ENCODE assay signal across 18 mouse cellular contexts in the genomic region with DNA sequence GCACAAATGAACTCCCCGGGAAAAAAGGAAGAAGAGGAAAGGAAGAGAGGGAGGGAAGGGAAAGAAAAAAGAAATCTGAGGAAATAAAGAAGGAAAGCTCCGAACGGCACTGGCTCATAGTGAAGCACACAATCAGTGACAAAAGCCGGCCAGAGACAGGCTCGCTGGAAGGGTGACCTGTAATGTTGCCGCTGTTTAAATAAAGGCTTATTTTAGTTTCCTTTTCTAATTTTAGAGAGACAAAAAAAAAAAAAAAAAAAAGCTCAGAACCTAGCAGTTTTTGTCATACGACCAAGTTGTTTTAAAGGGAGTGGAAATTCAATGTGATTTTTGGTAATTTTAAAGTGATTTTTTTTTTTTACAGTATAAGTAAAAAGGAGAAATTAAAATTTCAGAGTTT.
DNase-seq lines count a peak whose midpoint lies in the region; ATAC-seq and TF ChIP-seq lines count a peak whose summit lies in the region.
"Had no signal": no experiment of that assay in that cellular context is flagged by ENCODE, and none has a peak within 500 bp of the region (broad histone marks: within the 10 kb centered on the region; RNA-seq: fewer than 3 reads in every experiment).

No protein-coding gene starts in this region.

- no peak overlapping the region for H3K4me3 ChIP-seq in heart, embryonic 12.5 days
- H3K4me3 ChIP-seq in kidney, adult 2 months (ENCODE audit: insufficient read depth, low read depth, low read length) = peak overlapping the region; percentile 31; the same call in 1 of the 2 replicates
- no peak overlapping the region for H3K4me3 ChIP-seq in CH12.LX (replicated peaks in 1 of 3; ENCODE audit: low read depth in 2 of 3, low read length in 2 of 3, poor library complexity in 1 of 3)
- no peak overlapping the region for H3K4me3 ChIP-seq in embryonic fibroblast, embryonic 13.5 days (ENCODE audit: insufficient read depth, low read length)
- H3K4me3 ChIP-seq: embryonic facial prominence, embryonic 12.5 days; forebrain, embryonic 15.5 days; hindbrain, embryonic 13.5 days; kidney, embryonic 15.5 days; limb, embryonic 15.5 days; liver, embryonic 15.5 days had no signal

- TF ChIP-seq RAD21 in CH12.LX (IDR thresholded peaks at IDR 0.05; ENCODE audit: low read depth, low read length) = no peak

- ATAC-seq in heart, embryonic 12.5 days (ENCODE audit: insufficient number of reproducible peaks, low FRiP score) = no peak
- ATAC-seq: forebrain, embryonic 15.5 days had no signal

- H3K4me2 ChIP-seq in heart, embryonic 12.5 days = peak overlapping the region; percentile 36; the same call in 1 of the 2 replicates
- H3K4me2 ChIP-seq in CH12.LX (ENCODE audit: insufficient read depth, low read depth, poor library complexity, severe bottlenecking) = peak overlapping the region; percentile 56; the same call in 1 of the 2 replicates
- H3K4me2 ChIP-seq: embryonic facial prominence, embryonic 12.5 days; forebrain, embryonic 15.5 days; hindbrain, embryonic 13.5 days; kidney, embryonic 15.5 days; limb, embryonic 15.5 days; liver, embryonic 15.5 days had no signal

- no peak for TF ChIP-seq POLR2A in kidney, adult 2 months (IDR thresholded peaks at IDR 0.05; ENCODE audit: low read depth, low read length)
- TF ChIP-seq POLR2A in CH12.LX (IDR thresholded peaks at IDR 0.05; ENCODE audit: low read depth, low read length) = no peak
- TF ChIP-seq POLR2A in embryonic fibroblast, embryonic 13.5 days (IDR thresholded peaks at IDR 0.05; ENCODE audit: low read depth, low read length) = no peak

- no peaks in the 10 kb centered on the region for H3K36me3 ChIP-seq in heart, embryonic 12.5 days
- H3K36me3 ChIP-seq in kidney, adult 2 months (ENCODE audit: control insufficient read depth, insufficient read depth, low read length) = no peaks in the 10 kb centered on the region
- peaks cover 0 to 2% of the 10 kb centered on the region in 2 experiments for H3K36me3 ChIP-seq in CH12.LX (replicated peaks in 1 of 2; ENCODE audit: control insufficient read depth in 1 of 2, insufficient read depth in 1 of 2, low read length in 1 of 2)
- H3K36me3 ChIP-seq: liver, embryonic 15.5 days had no signal

- H3K9ac ChIP-seq in heart, embryonic 12.5 days = no peak overlapping the region
- H3K9ac ChIP-seq in CH12.LX (ENCODE audit: insufficient read depth, low read depth) = no peak overlapping the region
- H3K9ac ChIP-seq: embryonic facial prominence, embryonic 12.5 days; forebrain, embryonic 15.5 days; hindbrain, embryonic 13.5 days; kidney, embryonic 15.5 days; limb, embryonic 15.5 days; liver, embryonic 15.5 days had no signal

- TF ChIP-seq CTCF in kidney, adult 2 months (conservative IDR thresholded peaks at IDR 0.05; ENCODE audit: insufficient read depth, insufficient read length, low read depth, low read length) = no peak
- no peak for TF ChIP-seq CTCF in CH12.LX (conservative IDR thresholded peaks at IDR 0.05 in 1 of 2, IDR thresholded peaks at IDR 0.05 in 1 of 2; ENCODE audit: low read depth in 2 of 2, low read length in 2 of 2)
- TF ChIP-seq CTCF in embryonic fibroblast, embryonic 13.5 days (IDR thresholded peaks at IDR 0.05; ENCODE audit: borderline replicate concordance, insufficient read depth, low read length) = no peak

- H3K27me3 ChIP-seq in heart, embryonic 12.5 days (replicated peaks) = no peaks in the 10 kb centered on the region
- H3K27me3 ChIP-seq in kidney, adult 2 months (replicated peaks; ENCODE audit: control insufficient read depth, insufficient read depth, low read length) = no peaks in the 10 kb centered on the region
- no peaks in the 10 kb centered on the region for H3K27me3 ChIP-seq in CH12.LX (replicated peaks)
- H3K27me3 ChIP-seq: embryonic facial prominence, embryonic 12.5 days; forebrain, embryonic 15.5 days; hindbrain, embryonic 13.5 days; kidney, embryonic 15.5 days; limb, embryonic 15.5 days; liver, embryonic 15.5 days had no signal

- no peak for TF ChIP-seq EP300 in CH12.LX (IDR thresholded peaks at IDR 0.05; ENCODE audit: low read length)

- no peaks in the 10 kb centered on the region for H3K79me2 ChIP-seq in CH12.LX (replicated peaks; ENCODE audit: control insufficient read depth, extremely low read depth, insufficient read depth, poor library complexity, severe bottlenecking)

- dilution Hi-C loops in CH12.LX (cut with MboI; ENCODE audit: extremely low pct_ligation_motif_present, extremely low pct_unique_long_range_greater_than_20kb, low sequenced_read_pairs) = no loop called here

- DNase-seq in heart, adult 8-10 months (ENCODE audit: low spot score) = no peak
- no peak for DNase-seq in kidney, adult 2 months
- no peak for DNase-seq in kidney, postnatal 4 days
- no peak for DNase-seq in CH12.LX (ENCODE audit: extremely low read depth)
- DNase-seq in natural killer cell, adult 2 months (ENCODE audit: low spot score in 2 of 2) = no peak
- DNase-seq in thymus, postnatal 4 days = no peak
- DNase-seq: layer of hippocampus, postnatal 36 days; lung, postnatal 36 days; retina, postnatal 1 day; thymus, postnatal 14 days had no signal

- H3K4me1 ChIP-seq in heart, embryonic 12.5 days (replicated peaks) = peaks cover 4% of the 10 kb centered on the region
- no peaks in the 10 kb centered on the region for H3K4me1 ChIP-seq in kidney, adult 2 months (ENCODE audit: control insufficient read depth, insufficient read depth, low read length)
- H3K4me1 ChIP-seq in CH12.LX (ENCODE audit: control insufficient read depth in 1 of 2, insufficient read depth in 2 of 2) = peaks cover 3 to 6% of the 10 kb centered on the region in 2 experiments; a peak in 3 of 4 replicates
- no peaks in the 10 kb centered on the region for H3K4me1 ChIP-seq in embryonic fibroblast, embryonic 13.5 days (ENCODE audit: control insufficient read depth, insufficient read depth, low read length)
- H3K4me1 ChIP-seq: embryonic facial prominence, embryonic 12.5 days; hindbrain, embryonic 13.5 days; kidney, embryonic 15.5 days; liver, embryonic 15.5 days had no signal

- WGBS in heart, embryonic 12.5 days = 53% methylated on average over 7 of the region's 7 CpGs
- 64% methylated on average over 7 of the region's 7 CpGs for WGBS in kidney, adult 2 months

- in situ Hi-C loops in CH12.LX (cut with MboI; ENCODE audit: low pct_ligation_motif_present, low pct_unique_long_range_greater_than_20kb, low sequenced_read_pairs) = no loop called here

- no peak overlapping the region for H3K27ac ChIP-seq in heart, embryonic 12.5 days (ENCODE audit: poor library complexity, severe bottlenecking)
- no peak overlapping the region for H3K27ac ChIP-seq in kidney, adult 2 months (ENCODE audit: insufficient read depth, low read depth, low read length)
- no peak overlapping the region for H3K27ac ChIP-seq in CH12.LX (ENCODE audit: insufficient read depth, low read depth)
- 0 out of 2 replicates have a peak overlapping the region, but pooled peaks have one; percentile 16 for H3K27ac ChIP-seq in embryonic fibroblast, embryonic 13.5 days (ENCODE audit: insufficient read depth, low read length)
- H3K27ac ChIP-seq: embryonic facial prominence, embryonic 12.5 days; hindbrain, embryonic 13.5 days; kidney, embryonic 15.5 days; liver, embryonic 15.5 days had no signal

- no peaks in the 10 kb centered on the region for H3K9me3 ChIP-seq in heart, embryonic 12.5 days (replicated peaks)
- H3K9me3 ChIP-seq in CH12.LX (replicated peaks; ENCODE audit: low read length) = no peaks in the 10 kb centered on the region
- H3K9me3 ChIP-seq: embryonic facial prominence, embryonic 12.5 days; forebrain, embryonic 15.5 days; hindbrain, embryonic 13.5 days; kidney, embryonic 15.5 days; limb, embryonic 15.5 days; liver, embryonic 15.5 days had no signal

TF ChIP-seq in CH12.LX, 34 proteins besides CTCF, POLR2A, EP300 and RAD21:
- TF ChIP-seq MEF2A (IDR thresholded peaks at IDR 0.05; ENCODE audit: borderline replicate concordance, low read depth, low read length) (peak; percentile 75; the same call in 1 of the 2 replicates), MXI1 (IDR thresholded peaks at IDR 0.05; ENCODE audit: low read depth, low read length) (no peak), ZNF384 (IDR thresholded peaks at IDR 0.05; ENCODE audit: low read depth, low read length) (peak; percentile 96), MAZ (IDR thresholded peaks at IDR 0.05; ENCODE audit: low read depth, low read length) (no peak), MYC (IDR thresholded peaks at IDR 0.05; ENCODE audit: low read depth, low read length) (no peak)
TF ChIP-seq in CH12.LX: peak in this region for 2.
